Mouse (Mus musculus) cerebellum, adult 2 months (tissue): ENCODE measurements around the gene Olfr588-ps1.

Experiments
- CTCF ChIP-seq: fragments of 200-500 bp; IDR thresholded peaks from 2 replicates; pipeline ENCODE4 v1.5.1; 2011; ENCODE audit warnings: low read depth, mild to moderate bottlenecking, control low read depth, low read length, moderate library complexity, borderline replicate concordance; ENCODE audit not compliant: insufficient read depth
- POLR2A ChIP-seq: fragments of 200-500 bp; IDR thresholded peaks from 2 replicates; pipeline ENCODE4 v1.6.1; 2011; ENCODE audit warnings: low read length, control low read depth, borderline replicate concordance; ENCODE audit not compliant: insufficient read depth

DNA sequence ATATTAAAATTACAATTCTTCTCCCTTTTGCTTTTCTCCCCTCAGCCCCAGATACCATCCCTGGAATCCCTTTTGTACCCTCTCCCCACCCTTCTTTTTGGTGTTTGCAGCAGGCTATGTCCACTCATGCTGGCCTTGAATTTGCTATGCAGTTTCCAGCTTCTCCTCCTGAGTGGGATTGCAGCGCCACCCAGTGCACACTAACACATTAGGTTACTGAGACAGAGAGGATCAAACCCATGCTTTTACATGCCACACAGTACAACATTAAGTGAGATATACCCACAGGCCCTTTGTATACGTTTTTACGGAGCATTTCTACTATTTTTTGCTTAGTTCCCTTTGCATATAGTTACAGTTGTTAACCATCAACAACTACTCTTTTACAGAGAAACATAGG is 21.3 kb upstream of the Olfr588-ps1 start:
- TF ChIP-seq CTCF (no peak), POLR2A (no peak)
